In genomic region chr6:84009172-84009872, GRCm38 (mm10) we compare ENCODE assay signal across 8 mouse cellular contexts. TPM values are rescaled to one million over a fixed set of nuclear protein-coding genes. Genes with fewer than 3 reads are reported as not detected.
DNase-seq lines count a peak whose midpoint lies in the region; ATAC-seq and TF ChIP-seq lines count a peak whose summit lies in the region.

No protein-coding gene starts in this region.

- TF ChIP-seq CTCF in liver, postnatal 0 days (IDR thresholded peaks at IDR 0.05; ENCODE audit: low read depth) = no peak

- peaks cover 11% of the 10 kb centered on the region for H3K27me3 ChIP-seq in embryonic facial prominence, embryonic 15.5 days
- H3K27me3 ChIP-seq in hindbrain, embryonic 13.5 days = peaks cover 19% of the 10 kb centered on the region
- H3K27me3 ChIP-seq in liver, postnatal 0 days (ENCODE audit: insufficient read depth, low read length) = peaks cover 19% of the 10 kb centered on the region

- H3K36me3 ChIP-seq in embryonic facial prominence, embryonic 15.5 days = no peaks in the 10 kb centered on the region
- no peaks in the 10 kb centered on the region for H3K36me3 ChIP-seq in hindbrain, embryonic 13.5 days
- no peaks in the 10 kb centered on the region for H3K36me3 ChIP-seq in liver, postnatal 0 days (replicated peaks; ENCODE audit: insufficient read depth, low read length)

- intact Hi-C loops in gastrocnemius, postnatal 14 days (cut with DNase I; ENCODE audit: low total_unique reads) = no loop called here

- H3K9me3 ChIP-seq in embryonic facial prominence, embryonic 15.5 days (replicated peaks) = no peaks in the 10 kb centered on the region
- no peaks in the 10 kb centered on the region for H3K9me3 ChIP-seq in hindbrain, embryonic 13.5 days
- H3K9me3 ChIP-seq in liver, postnatal 0 days (ENCODE audit: low read length) = no peaks in the 10 kb centered on the region

- ATAC-seq in embryonic facial prominence, embryonic 15.5 days (ENCODE audit: insufficient number of reproducible peaks, low FRiP score, low TSS enrichment, low read depth) = no peak
- no peak for ATAC-seq in hindbrain, embryonic 13.5 days (ENCODE audit: low FRiP score)
- ATAC-seq in liver, postnatal 0 days = no peak

- H3K4me1 ChIP-seq in embryonic facial prominence, embryonic 15.5 days = peaks cover 27% of the 10 kb centered on the region
- peaks cover 29% of the 10 kb centered on the region for H3K4me1 ChIP-seq in hindbrain, embryonic 13.5 days (replicated peaks)
- no peaks in the 10 kb centered on the region for H3K4me1 ChIP-seq in liver, postnatal 0 days (ENCODE audit: insufficient read depth)

- peak overlapping the region; percentile 34 for H3K4me3 ChIP-seq in embryonic facial prominence, embryonic 15.5 days (replicated peaks)
- peak overlapping the region; percentile 42 for H3K4me3 ChIP-seq in hindbrain, embryonic 13.5 days
- peak overlapping the region; percentile 28; the same call in 1 of the 2 replicates for H3K4me3 ChIP-seq in liver, postnatal 0 days (ENCODE audit: low read depth, low read length)

- H3K4me2 ChIP-seq in embryonic facial prominence, embryonic 15.5 days (replicated peaks) = peak overlapping the region; percentile 59
- peak overlapping the region; percentile 85 for H3K4me2 ChIP-seq in hindbrain, embryonic 13.5 days
- H3K4me2 ChIP-seq in liver, postnatal 0 days (ENCODE audit: low read depth, low read length) = no peak overlapping the region

- H3K9ac ChIP-seq in embryonic facial prominence, embryonic 15.5 days = no peak overlapping the region
- peak overlapping the region; percentile 70 for H3K9ac ChIP-seq in hindbrain, embryonic 13.5 days
- H3K9ac ChIP-seq in liver, postnatal 0 days (replicated peaks) = no peak overlapping the region

- no peak for TF ChIP-seq EP300 in liver, postnatal 0 days (IDR thresholded peaks at IDR 0.05; ENCODE audit: low read depth)

- DNase-seq in NIH3T3 (ENCODE audit: low read depth) = peak; percentile 79
- DNase-seq in liver, postnatal 0 days = no peak
- DNase-seq in cerebellum, adult 9-10 months = no peak
- no peak for DNase-seq in urinary bladder, adult 2 months (ENCODE audit: low spot score)
- no peak for DNase-seq in gastrocnemius, postnatal 14 days
- DNase-seq in cerebellum, postnatal 36 days = no peak

- 23% methylated on average over 8 of the region's 8 CpGs for WGBS in embryonic facial prominence, embryonic 15.5 days
- 26% methylated on average over 8 of the region's 8 CpGs for WGBS in hindbrain, embryonic 13.5 days
- 24% methylated on average over 8 of the region's 8 CpGs for WGBS in liver, postnatal 0 days (ENCODE audit: insufficient replicate concordance)

- H3K27ac ChIP-seq in embryonic facial prominence, embryonic 15.5 days (replicated peaks) = peak overlapping the region; percentile 7; the same call in 1 of the 2 replicates
- H3K27ac ChIP-seq in hindbrain, embryonic 13.5 days = no peak overlapping the region
- no peak overlapping the region for H3K27ac ChIP-seq in liver, postnatal 0 days (ENCODE audit: low read depth)

RNA-seq across cellular contexts. Expression of gene Dysf, which starts 0.9 kb away (rescaled TPM):
- polyA plus RNA-seq in embryonic facial prominence, embryonic 15.5 days (2015; fragmentation: Nextera tagmentation; extraction: Ambion mirVana) = 9.6 and 11.8 TPM in 2 replicates
- 2.4 and 2.9 TPM in 2 replicates for polyA plus RNA-seq in hindbrain, embryonic 13.5 days (2015; fragmentation: Nextera tagmentation; extraction: Ambion mirVana)
- 2.0 and 2.7 TPM in 2 replicates for polyA plus RNA-seq in liver, postnatal 0 days (2015; fragmentation: Nextera tagmentation; extraction: Ambion mirVana)
- polyA plus RNA-seq in urinary bladder, adult 2 months (2012; rRNA removed) = 14.9 and 17.6 TPM in 2 replicates
- total RNA-seq in gastrocnemius, postnatal 14 days (2021) = 10 to 100 TPM; 92.7 to 95.6 TPM
